Mouse (Mus musculus) ES-E14 (cell line): ENCODE data around the gene Pdgfa. TPM values are rescaled to one million over a fixed set of nuclear protein-coding genes. Genes with fewer than 3 reads are reported as not detected.

Source experiments
- DNase-seq: peaks from one replicate; pipeline ENCODE4 v3.0.0-alpha.2; 2013; ENCODE audit warnings: low read depth, low spot score
- H3K27ac ChIP-seq: 2 replicates; pipeline ENCODE4 v1.5.1; 2012; ENCODE audit warnings: low read depth, mild to moderate bottlenecking, low read length, moderate library complexity, mixed read lengths; ENCODE audit not compliant: poor library complexity, insufficient read depth, severe bottlenecking
- H3K36me3 ChIP-seq: 2 replicates; pipeline ENCODE4 v1.6.1; 2012; ENCODE audit warnings: mild to moderate bottlenecking, low read length, moderate library complexity, mixed read lengths; ENCODE audit not compliant: control insufficient read depth, poor library complexity, insufficient read depth, severe bottlenecking
- H3K4me1 ChIP-seq, 2 experiments: fragments of 150-350 bp in 1 of 2; sonication (generic) in 1 of 2; 2 replicates each; pipeline ENCODE4 v1.6.1; 2012; ENCODE audit warnings: low read length in 2 of 2, mild to moderate bottlenecking in 1 of 2, mixed read lengths in 1 of 2; ENCODE audit not compliant: control insufficient read depth in 2 of 2, insufficient read depth in 2 of 2, poor library complexity in 1 of 2
- H3K4me3 ChIP-seq, 2 experiments: fragments of 150-350 bp in 1 of 2; sonication (generic) in 1 of 2; 2 replicates each; pipeline ENCODE4 v1.5.1; 2012; ENCODE audit warnings: low read length in 2 of 2, low read depth in 1 of 2, mild to moderate bottlenecking in 1 of 2, mixed read lengths in 1 of 2; ENCODE audit not compliant: insufficient read depth in 1 of 2, poor library complexity in 1 of 2, severe bottlenecking in 1 of 2
- H3K9ac ChIP-seq: 2 replicates; pipeline ENCODE4 v1.6.1; 2012; ENCODE audit warnings: low read depth, mild to moderate bottlenecking, low read length, mixed read lengths; ENCODE audit not compliant: poor library complexity, insufficient read depth, severe bottlenecking
- H3K9me3 ChIP-seq: fragments of 150-350 bp; sonication (generic); 2 replicates; pipeline ENCODE4 v1.6.1; 2012; ENCODE audit warnings: low read depth, mild to moderate bottlenecking, low read length; ENCODE audit not compliant: control insufficient read depth, insufficient read depth
- CHD2 ChIP-seq: IDR thresholded peaks from 2 replicates; pipeline ENCODE4 v1.6.1; 2014; ENCODE audit warnings: mild to moderate bottlenecking, low read depth, low read length, inconsistent platforms
- HCFC1 ChIP-seq: IDR thresholded peaks from 2 replicates; pipeline ENCODE4 v1.6.1; 2012; ENCODE audit warnings: low read length, inconsistent platforms, borderline replicate concordance; ENCODE audit not compliant: insufficient read depth
- MAFK ChIP-seq: IDR thresholded peaks from 2 replicates; pipeline ENCODE4 v1.6.1; 2014; ENCODE audit warnings: mild to moderate bottlenecking, low read depth, low read length, inconsistent platforms; ENCODE audit not compliant: insufficient read depth
- ZC3H11A ChIP-seq: IDR thresholded peaks from 2 replicates; pipeline ENCODE4 v1.6.1; 2012; ENCODE audit warnings: low read depth, mild to moderate bottlenecking, inconsistent platforms, low read length, borderline replicate concordance
- ZNF384 ChIP-seq: IDR thresholded peaks from 2 replicates; pipeline ENCODE4 v1.6.1; 2012; ENCODE audit warnings: low read depth, low read length, inconsistent platforms
- in situ Hi-C, 2 experiments: fragments of 600-800 bp; cut with MboI; formaldehyde crosslinking; loops; one replicate each; pipeline ENCODE4 v1.15.1; 2025; ENCODE audit warnings: low sequenced_read_pairs in 2 of 2, inconsistent platforms in 1 of 2; ENCODE audit not compliant: unreplicated experiment in 2 of 2
- total RNA-seq: library from RNA; depleted of rRNA; stranded (reverse); fragments of 300-350 nt; gene quantifications from 2 replicates; pipeline ENCODE4 v1.2.3, GENCODE M21; 2012

Pdgfa gene
- total RNA-seq, 1 experiment: 81.5 TPM

DNA sequence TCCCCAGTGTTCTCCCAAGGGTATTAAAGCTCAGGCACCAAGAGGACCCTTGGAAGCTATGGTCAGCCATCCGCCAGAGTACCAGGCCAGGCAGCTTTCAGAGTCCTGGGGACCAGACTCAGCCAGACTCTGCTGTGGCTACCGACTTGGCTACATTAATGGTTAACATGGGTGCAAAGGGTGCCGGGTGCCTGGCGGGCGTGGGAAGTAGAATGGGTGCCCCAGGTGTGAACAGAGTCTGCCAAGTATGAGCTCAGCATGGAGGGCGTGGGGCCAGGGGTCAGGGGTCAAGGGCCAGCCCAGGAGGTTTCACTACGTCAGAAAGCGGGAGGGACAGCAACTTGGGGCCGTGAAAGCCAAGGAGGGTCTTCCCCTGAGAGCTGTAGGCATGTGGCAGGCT, 16.6 kb downstream of the Pdgfa start:
- no peak for DNase-seq
- in situ Hi-C loops: no loop called here

DNA sequence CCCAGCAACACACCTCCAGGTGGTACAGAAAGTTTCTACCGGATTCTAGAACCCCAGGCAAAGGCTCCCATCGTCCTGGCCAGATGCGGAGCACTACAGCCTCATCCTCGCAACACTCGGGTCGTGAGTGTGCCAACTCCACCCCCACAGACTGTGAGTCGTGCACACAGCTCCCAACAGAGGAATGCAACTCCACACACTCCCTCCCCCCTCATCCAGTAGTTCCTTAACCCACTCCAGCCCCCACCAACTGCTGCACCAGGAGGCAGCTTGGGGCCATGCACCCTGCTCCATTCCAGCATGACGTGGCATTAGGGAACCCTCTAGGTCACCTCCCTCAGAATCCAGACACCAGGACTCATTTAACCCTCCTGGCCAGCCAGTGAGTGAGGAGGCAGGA, 17.3 kb downstream of the Pdgfa start:
- no peak for DNase-seq
- Histone ChIP-seq H3K9ac (no peak overlapping the region), H3K9me3 (no peaks in the 10 kb centered on the region), H3K27ac (no peak overlapping the region), H3K4me3 (no peak overlapping the region), H3K36me3 (peaks cover 72% of the 10 kb centered on the region), H3K4me1 (peaks cover 0 to 21% of the 10 kb centered on the region in 2 experiments; a peak in 1 of 4 replicates)
- TF ChIP-seq HCFC1: no peak
- in situ Hi-C loops: no loop called here

More for the DNA sequence above, 16.6 kb downstream of the Pdgfa start:
- Histone ChIP-seq H3K36me3 (peaks cover 70% of the 10 kb centered on the region), H3K4me1 (peaks cover 0 to 20% of the 10 kb centered on the region in 2 experiments; a peak in 1 of 4 replicates), H3K9ac (no peak overlapping the region), H3K27ac (no peak overlapping the region), H3K9me3 (no peaks in the 10 kb centered on the region), H3K4me3 (no peak overlapping the region)
- TF ChIP-seq ZC3H11A (no peak), MAFK (no peak), CHD2 (no peak), ZNF384 (no peak), HCFC1 (no peak)

DNA sequence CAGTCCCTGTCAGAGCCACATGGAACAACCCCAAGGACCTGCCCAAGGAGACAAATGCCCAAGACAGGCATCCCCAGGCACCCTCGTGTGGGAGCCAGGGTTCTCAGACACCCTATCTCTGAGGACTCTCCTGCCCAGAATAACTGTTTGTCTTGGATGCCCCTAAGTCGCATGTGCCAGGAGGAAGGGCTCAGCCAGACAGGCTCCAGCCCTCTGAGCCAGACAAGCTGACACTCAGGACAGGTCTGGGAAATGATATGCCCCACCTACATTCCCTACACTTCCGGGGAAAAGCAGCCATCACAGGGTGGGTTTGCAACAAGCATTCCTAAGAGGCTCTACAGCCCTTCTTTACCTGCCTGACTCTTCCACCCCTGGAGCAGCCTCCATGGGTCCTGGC, 19.4 kb downstream of the Pdgfa start:
- H3K9me3 ChIP-seq: no peaks in the 10 kb centered on the region
- H3K4me3 ChIP-seq: peak overlapping the region in 1 of 2 experiments; percentile 26; a peak in 1 of 4 replicates
- peaks cover 0 to 21% of the 10 kb centered on the region in 2 experiments; a peak in 1 of 4 replicates for H3K4me1 ChIP-seq
- in situ Hi-C loops: no loop called here
- H3K36me3 ChIP-seq: peaks cover 55% of the 10 kb centered on the region
- no peak overlapping the region for H3K27ac ChIP-seq
- TF ChIP-seq CHD2 (no peak), MAFK (no peak), HCFC1 (no peak), ZC3H11A (no peak), ZNF384 (no peak)
- no peak for DNase-seq
- no peak overlapping the region for H3K9ac ChIP-seq

- no peak overlapping the region; the same call in 1 of the 2 replicates for H3K27ac ChIP-seq
- in situ Hi-C loops: no loop called here
- TF ChIP-seq ZNF384 (no peak), MAFK (no peak), HCFC1 (no peak), CHD2 (no peak), ZC3H11A (no peak)
- H3K9me3 ChIP-seq: no peaks in the 10 kb centered on the region
- no peak overlapping the region for H3K4me3 ChIP-seq
- H3K4me1 ChIP-seq: peaks cover 0 to 17% of the 10 kb centered on the region in 2 experiments; a peak in 1 of 4 replicates
- no peak for DNase-seq
- H3K36me3 ChIP-seq: peaks cover 36% of the 10 kb centered on the region
- no peak overlapping the region for H3K9ac ChIP-seq
Measured at GRCm38 (mm10) chr5:138974911-138975485, 22.2 kb downstream of the Pdgfa start.

GRCm38 (mm10) chr5:138973480-138973879, 23.7 kb downstream of the Pdgfa start:
- in situ Hi-C loops: no loop called here

More at GRCm38 (mm10) chr5:138973480-138973879, 23.7 kb downstream of the Pdgfa start:
- Histone ChIP-seq H3K36me3 (peaks cover 25% of the 10 kb centered on the region), H3K9ac (no peak overlapping the region), H3K4me1 (peaks cover 0 to 10% of the 10 kb centered on the region in 2 experiments; a peak in 1 of 4 replicates), H3K9me3 (no peaks in the 10 kb centered on the region), H3K27ac (no peak overlapping the region), H3K4me3 (no peak overlapping the region)
- TF ChIP-seq ZNF384 (no peak), CHD2 (no peak), HCFC1 (no peak), ZC3H11A (no peak), MAFK (no peak)
- no peak for DNase-seq
